Mouse (Mus musculus): ENCODE results near the gene Sars.

Sars gene

GRCm38 (mm10) chr3:108392299-108392698 lies 52.7 kb downstream of the Sars start:
- DNase-seq (ENCODE audit: low spot score in 2 of 2) = no peak

GRCm38 (mm10) chr3:108389111-108389545 lies 55.9 kb downstream of the Sars start:
- DNase-seq (ENCODE audit: low spot score in 2 of 2) = peak; percentile 93

- DNase-seq (ENCODE audit: low spot score in 2 of 2) = peak; percentile 72 to 82
Measured at GRCm38 (mm10) chr3:108386186-108386585, 58.8 kb downstream of the Sars start.

- DNase-seq (ENCODE audit: low spot score in 2 of 2) = no peak
Measured at GRCm38 (mm10) chr3:108384425-108384824, 60.6 kb downstream of the Sars start.

GRCm38 (mm10) chr3:108383485-108384354 lies 61.3 kb downstream of the Sars start, which contains the start of gene Psrc1:
Psrc1 (plus strand) TSS chr3:108383839.
- DNase-seq (ENCODE audit: low spot score in 2 of 2) = peak; percentile 80 to 82

GRCm38 (mm10) chr3:108381945-108382875 lies 62.8 kb downstream of the Sars start:
- DNase-seq (ENCODE audit: low spot score in 2 of 2) = no peak

- no peak for DNase-seq (ENCODE audit: low spot score in 2 of 2)
Measured at GRCm38 (mm10) chr3:108380695-108381094, 64.3 kb downstream of the Sars start.

GRCm38 (mm10) chr3:108378875-108379663 lies 65.9 kb downstream of the Sars start:
- no peak for DNase-seq (ENCODE audit: low spot score in 2 of 2)

All from right cerebral cortex, postnatal 36 days (tissue).